Mouse (Mus musculus) forebrain, embryonic 16.5 days (tissue): ENCODE measurements around the gene G430095P16Rik. TPM values are rescaled to one million over a fixed set of nuclear protein-coding genes. Genes with fewer than 3 reads are reported as not detected.

Experiments
- ATAC-seq: fragments of 200-750 bp; cut with Nextera tagmentation; 2 replicates; pipeline ENCODE4 v1.8.0; 2017; ENCODE audit warnings: mild to moderate bottlenecking, moderate library complexity
- H3K27ac ChIP-seq: fragments of 300-500 bp; sonication (generic); 2 replicates; pipeline ENCODE4 v1.5.1; 2014; ENCODE audit warnings: low read length, control low read depth
- H3K27me3 ChIP-seq: fragments of 300-500 bp; sonication (generic); replicated peaks from 2 replicates; pipeline ENCODE4 v1.6.1; 2014; ENCODE audit warnings: low read length; ENCODE audit not compliant: control insufficient read depth, insufficient read depth
- H3K36me3 ChIP-seq: fragments of 300-500 bp; sonication (generic); 2 replicates; pipeline ENCODE4 v1.6.1; 2014; ENCODE audit not compliant: control insufficient read depth, insufficient read depth
- H3K4me1 ChIP-seq: fragments of 300-500 bp; sonication (generic); replicated peaks from 2 replicates; pipeline ENCODE4 v1.6.1; 2014; ENCODE audit warnings: low read length; ENCODE audit not compliant: control insufficient read depth, insufficient read depth
- H3K4me2 ChIP-seq: fragments of 300-500 bp; sonication (generic); 2 replicates; pipeline ENCODE4 v1.6.1; 2014; ENCODE audit warnings: mild to moderate bottlenecking, low read length, control low read depth
- H3K4me3 ChIP-seq: fragments of 300-500 bp; sonication (generic); replicated peaks from 2 replicates; pipeline ENCODE4 v1.5.1; 2014; ENCODE audit warnings: mild to moderate bottlenecking, low read length, control low read depth
- H3K9ac ChIP-seq: fragments of 300-500 bp; sonication (generic); replicated peaks from 2 replicates; pipeline ENCODE4 v1.6.1; 2014; ENCODE audit warnings: low read depth, low read length, control low read depth
- H3K9me3 ChIP-seq: fragments of 300-500 bp; sonication (generic); 2 replicates; pipeline ENCODE4 v1.6.1; 2016; ENCODE audit warnings: low read length; ENCODE audit not compliant: control insufficient read depth
- WGBS: fragments of 180-500 bp; shearing (Covaris S2); extraction: QIAGEN DNeasy Blood & Tissue Kit; methylation state at CpG from one replicate; pipeline ENCODE4 v1.1.7; 2014; 5-methylcytosine and 5-hydroxymethylcytosine counted together
- polyA plus RNA-seq: library from polyadenylated mRNA; unstranded; fragments of >200 nt; fragmentation: Nextera tagmentation; extraction: Ambion mirVana; gene quantifications from 2 replicates; pipeline ENCODE4 v1.2.1, GENCODE M21; 2015

Gene G430095P16Rik
- polyA plus RNA-seq, 1 experiment from 2014 or later = 2.2 TPM

DNA sequence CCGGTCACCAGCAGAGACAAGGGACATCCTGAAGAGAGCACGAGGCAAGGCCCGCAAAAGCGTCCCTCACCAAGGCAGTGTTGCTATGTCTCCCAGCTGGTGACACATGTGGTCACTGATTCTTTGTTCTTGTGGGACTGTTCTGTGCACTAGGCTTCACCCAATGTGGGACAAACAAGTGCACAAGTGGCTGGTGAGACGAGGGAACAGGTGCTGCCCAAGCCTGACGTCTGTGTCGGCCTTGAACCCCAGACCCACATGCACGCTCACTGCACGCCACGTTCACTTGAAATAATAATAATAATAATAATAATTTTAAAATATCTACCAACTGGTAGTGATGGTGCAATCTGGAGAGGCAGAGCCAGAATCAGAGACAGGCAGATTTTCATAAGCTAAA is 36.9 kb downstream of the G430095P16Rik start:
- Histone ChIP-seq H3K9me3 (no peaks in the 10 kb centered on the region), H3K4me1 (peaks cover 60% of the 10 kb centered on the region), H3K27me3 (no peaks in the 10 kb centered on the region), H3K36me3 (peaks cover 6% of the 10 kb centered on the region; the same call in 1 of the 2 replicates), H3K27ac (no peak overlapping the region), H3K4me2 (no peak overlapping the region), H3K9ac (no peak overlapping the region), H3K4me3 (no peak overlapping the region)
- 76% methylated on average over 10 of the region's 10 CpGs for WGBS
- ATAC-seq = no peak

DNA sequence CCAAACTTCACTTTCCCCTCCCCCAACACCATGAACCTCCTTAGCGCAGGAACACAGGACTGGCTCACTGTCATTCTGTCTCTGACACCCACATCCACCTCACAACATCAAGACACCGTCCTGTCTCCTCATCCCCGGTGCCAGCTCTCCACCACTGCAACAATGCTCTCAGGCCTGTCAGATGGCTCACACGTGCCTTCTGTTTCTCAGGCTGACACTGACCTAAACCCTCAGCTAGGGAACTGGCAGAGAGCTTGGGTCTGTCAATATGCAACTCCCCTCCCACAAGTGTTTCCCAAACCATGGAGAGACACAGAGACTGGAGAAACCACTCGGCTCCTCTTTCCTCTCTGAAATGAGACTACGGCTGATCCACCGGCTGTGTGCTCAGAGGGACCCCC is 37.6 kb downstream of the G430095P16Rik start:
- Histone ChIP-seq H3K36me3 (peaks cover 6% of the 10 kb centered on the region; the same call in 1 of the 2 replicates), H3K4me1 (peaks cover 67% of the 10 kb centered on the region), H3K9me3 (no peaks in the 10 kb centered on the region), H3K27ac (no peak overlapping the region), H3K9ac (no peak overlapping the region), H3K27me3 (no peaks in the 10 kb centered on the region), H3K4me2 (peak overlapping the region; percentile 35), H3K4me3 (peak overlapping the region; percentile 2; the same call in 1 of the 2 replicates)
- WGBS = 41% methylated on average over 7 of the region's 7 CpGs
- ATAC-seq = peak; percentile 10; the same call in 1 of the 2 replicates

DNA sequence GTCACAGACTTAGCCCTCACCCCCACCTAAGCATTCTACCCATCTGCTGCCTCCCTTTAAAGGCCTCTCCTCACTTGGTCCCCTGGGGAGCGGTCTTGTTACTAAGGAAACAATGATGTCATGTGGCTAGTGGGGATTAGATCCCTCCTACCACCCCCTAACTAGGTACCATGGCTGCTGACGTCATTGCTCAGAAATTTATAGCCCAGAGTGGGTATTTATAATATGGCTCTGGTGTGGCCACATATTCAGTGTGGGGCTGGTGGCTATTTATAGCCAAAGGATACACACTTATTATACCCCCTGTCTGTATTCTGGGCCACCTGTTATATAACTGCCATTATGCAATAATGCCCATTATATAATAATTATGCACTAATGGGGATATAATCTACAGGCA is 38.1 kb downstream of the G430095P16Rik start:
- Histone ChIP-seq H3K36me3 (peaks cover 6% of the 10 kb centered on the region; the same call in 1 of the 2 replicates), H3K4me1 (peaks cover 72% of the 10 kb centered on the region), H3K9me3 (no peaks in the 10 kb centered on the region), H3K4me3 (peak overlapping the region; percentile 2; the same call in 1 of the 2 replicates), H3K9ac (no peak overlapping the region), H3K27me3 (no peaks in the 10 kb centered on the region), H3K4me2 (peak overlapping the region; percentile 35), H3K27ac (no peak overlapping the region)
- 26% methylated on average over 2 of the region's 2 CpGs for WGBS
- no peak for ATAC-seq

DNA sequence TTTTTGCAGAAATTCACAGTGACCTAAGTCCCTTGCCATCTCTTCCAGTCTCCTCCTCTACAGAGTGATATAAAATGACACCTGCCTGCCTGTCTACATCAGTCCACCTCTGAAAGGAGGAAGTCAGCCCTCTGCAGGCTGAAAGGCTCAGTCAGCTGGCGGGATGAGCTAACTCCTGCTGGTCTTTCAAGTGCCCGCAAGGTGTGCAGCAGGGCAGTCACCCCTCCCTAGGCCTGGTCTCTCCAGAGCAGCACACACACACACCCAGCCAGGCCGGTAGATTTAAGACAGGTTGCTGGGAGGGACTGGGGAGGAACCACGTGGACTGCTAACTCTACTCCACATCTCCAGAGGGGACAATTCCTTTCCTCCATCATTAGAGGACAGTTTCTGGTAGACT is 41.3 kb downstream of the G430095P16Rik start:
- H3K27ac ChIP-seq = peak overlapping the region; percentile 53; the same call in 1 of the 2 replicates
- peak overlapping the region; percentile 60 for H3K9ac ChIP-seq
- no peak for ATAC-seq
- peaks cover 6% of the 10 kb centered on the region; the same call in 1 of the 2 replicates for H3K36me3 ChIP-seq
- H3K27me3 ChIP-seq = no peaks in the 10 kb centered on the region
- no peaks in the 10 kb centered on the region for H3K9me3 ChIP-seq
- peak overlapping the region; percentile 49 for H3K4me3 ChIP-seq
- 68% methylated on average over 4 of the region's 4 CpGs for WGBS
- peak overlapping the region; percentile 81 for H3K4me2 ChIP-seq
- peaks cover 74% of the 10 kb centered on the region for H3K4me1 ChIP-seq

- H3K27ac ChIP-seq = peak overlapping the region; percentile 65
- 43% methylated on average over 17 of the region's 17 CpGs for WGBS
- no peaks in the 10 kb centered on the region for H3K9me3 ChIP-seq
- H3K4me1 ChIP-seq = peaks cover 70% of the 10 kb centered on the region
- peak; percentile 32; the same call in 1 of the 2 replicates for ATAC-seq
- peaks cover 6% of the 10 kb centered on the region; the same call in 1 of the 2 replicates for H3K36me3 ChIP-seq
- H3K27me3 ChIP-seq = no peaks in the 10 kb centered on the region
- peak overlapping the region; percentile 49 for H3K4me3 ChIP-seq
- peak overlapping the region; percentile 60 for H3K9ac ChIP-seq
- H3K4me2 ChIP-seq = peak overlapping the region; percentile 81
These were observed 42.2 kb downstream of the G430095P16Rik start for GRCm38 (mm10) chr8:84764870-84765495.

DNA sequence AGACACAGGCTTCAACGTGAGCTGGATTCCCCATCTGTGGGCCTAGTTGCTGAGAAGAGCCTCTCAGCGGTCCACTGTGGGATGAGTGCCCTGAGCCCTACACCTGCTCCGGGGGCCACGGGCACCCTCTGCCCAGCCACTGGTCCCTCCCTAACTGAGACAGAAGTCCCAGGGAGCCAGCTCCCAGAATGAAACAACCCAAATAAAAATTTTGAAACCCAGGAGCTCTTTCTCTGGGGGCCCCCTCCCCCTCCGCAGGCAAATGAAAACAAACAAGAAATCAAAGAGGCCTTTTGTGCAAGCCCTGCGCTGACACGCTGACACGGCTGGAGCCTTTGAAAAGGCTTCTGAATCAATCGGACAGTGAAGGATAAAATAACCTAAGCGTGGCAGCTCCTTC is 42.8 kb downstream of the G430095P16Rik start:
- no peak for ATAC-seq
- Histone ChIP-seq H3K9me3 (no peaks in the 10 kb centered on the region), H3K4me3 (peak overlapping the region; percentile 49), H3K36me3 (peaks cover 6% of the 10 kb centered on the region; the same call in 1 of the 2 replicates), H3K27ac (peak overlapping the region; percentile 65), H3K9ac (peak overlapping the region; percentile 60), H3K27me3 (no peaks in the 10 kb centered on the region), H3K4me1 (peaks cover 72% of the 10 kb centered on the region), H3K4me2 (peak overlapping the region; percentile 81)
- WGBS = 2% methylated on average over 10 of the region's 10 CpGs

GRCm38 (mm10) chr8:84766422-84766821 is 43.6 kb downstream of the G430095P16Rik start:
- H3K27ac ChIP-seq = peak overlapping the region; percentile 65

DNA sequence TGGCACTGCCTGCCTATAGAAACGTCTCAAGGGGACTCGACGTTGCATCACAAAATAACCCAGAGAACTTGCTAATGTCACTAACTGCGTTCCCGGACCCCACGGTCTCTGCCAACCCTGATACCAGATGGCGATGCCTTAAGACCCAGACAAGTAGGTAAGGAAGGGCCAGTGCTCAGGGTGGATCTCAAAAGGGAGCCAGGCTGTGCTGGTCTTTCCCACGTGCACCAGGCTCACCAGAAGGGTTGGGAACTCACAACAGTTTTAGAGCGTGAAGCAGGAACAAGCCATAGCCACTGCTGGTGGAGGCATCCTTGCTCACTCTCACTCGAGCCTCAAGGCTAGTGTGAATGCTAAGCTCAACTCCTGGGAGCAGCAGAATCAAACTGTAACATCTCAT is 44.4 kb downstream of the G430095P16Rik start:
- WGBS = 57% methylated on average over 10 of the region's 10 CpGs
- no peak for ATAC-seq
- Histone ChIP-seq H3K27ac (peak overlapping the region; percentile 72), H3K4me3 (peak overlapping the region; percentile 49), H3K36me3 (peaks cover 3% of the 10 kb centered on the region; the same call in 1 of the 2 replicates), H3K27me3 (no peaks in the 10 kb centered on the region), H3K9ac (peak overlapping the region; percentile 60), H3K9me3 (no peaks in the 10 kb centered on the region), H3K4me1 (peaks cover 64% of the 10 kb centered on the region), H3K4me2 (peak overlapping the region; percentile 81)

More at GRCm38 (mm10) chr8:84766422-84766821, 43.6 kb downstream of the G430095P16Rik start:
- Histone ChIP-seq H3K4me1 (peaks cover 69% of the 10 kb centered on the region), H3K9me3 (no peaks in the 10 kb centered on the region), H3K4me3 (peak overlapping the region; percentile 49), H3K4me2 (peak overlapping the region; percentile 81), H3K36me3 (peaks cover 6% of the 10 kb centered on the region; the same call in 1 of the 2 replicates), H3K9ac (peak overlapping the region; percentile 60), H3K27me3 (no peaks in the 10 kb centered on the region)
- ATAC-seq = no peak
- 35% methylated on average over 9 of the region's 9 CpGs for WGBS

DNA sequence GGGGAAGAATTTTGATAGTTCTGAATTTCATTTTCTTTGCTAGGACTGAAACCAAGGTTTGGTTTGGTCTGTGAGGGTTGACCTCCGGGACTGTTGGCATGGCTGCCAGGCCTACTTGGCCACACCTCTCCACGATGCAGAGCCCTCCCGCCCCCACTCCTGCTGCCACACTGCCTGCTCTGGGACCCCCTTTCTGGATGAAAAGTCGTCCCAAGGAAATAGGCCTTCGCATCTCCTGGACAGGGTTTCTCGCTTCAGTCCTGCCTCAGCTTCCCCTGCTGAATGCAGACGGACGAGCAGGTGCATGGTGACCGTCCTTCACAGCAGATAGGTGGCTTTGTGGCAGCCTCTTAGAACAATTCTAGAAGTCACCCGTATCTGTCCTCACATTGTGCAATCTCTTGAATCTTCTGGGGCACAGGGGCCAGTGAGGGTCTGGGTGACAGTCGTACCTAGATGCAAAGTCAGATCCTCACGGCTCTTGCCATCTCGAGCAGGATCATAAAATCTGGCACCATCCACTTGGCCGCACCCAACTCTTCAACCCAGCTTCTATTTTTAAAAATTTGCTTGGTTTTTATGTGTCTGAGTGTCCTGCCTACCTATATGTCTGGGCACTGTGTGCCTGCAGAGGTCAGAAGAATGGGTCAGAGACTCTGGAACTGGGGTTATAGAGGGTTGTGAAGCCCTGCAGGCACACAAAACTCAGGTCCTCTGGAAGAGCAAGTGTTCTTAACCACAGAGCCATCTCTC is 45.7 kb downstream of the G430095P16Rik start:
- ATAC-seq = no peak
- 67% methylated on average over 14 of the region's 14 CpGs for WGBS
- Histone ChIP-seq H3K27ac (peak overlapping the region; percentile 99), H3K27me3 (no peaks in the 10 kb centered on the region), H3K4me1 (peaks cover 62% of the 10 kb centered on the region), H3K9ac (peak overlapping the region; percentile 81), H3K9me3 (no peaks in the 10 kb centered on the region), H3K4me2 (peak overlapping the region; percentile 81), H3K36me3 (no peaks in the 10 kb centered on the region), H3K4me3 (peak overlapping the region; percentile 49)
